Mouse (Mus musculus) midbrain, embryonic 16.5 days (tissue): ENCODE measurements around the gene Efna3. TPM values are rescaled to one million over a fixed set of nuclear protein-coding genes. Genes with fewer than 3 reads are reported as not detected.

Source experiments
- ATAC-seq: fragments of 200-750 bp; cut with Nextera tagmentation; 2 replicates; pipeline ENCODE4 v1.8.0; 2017; ENCODE audit warnings: moderate TSS enrichment
- H3K27ac ChIP-seq: fragments of 300-500 bp; sonication (generic); 2 replicates; pipeline ENCODE4 v1.5.1; 2014; ENCODE audit warnings: mild to moderate bottlenecking, low read length, mixed read lengths
- H3K27me3 ChIP-seq: fragments of 300-500 bp; sonication (generic); 2 replicates; pipeline ENCODE4 v1.6.1; 2014; ENCODE audit warnings: low read depth, low read length, mixed read lengths; ENCODE audit not compliant: control insufficient read depth, insufficient read depth
- H3K36me3 ChIP-seq: fragments of 300-500 bp; sonication (generic); 2 replicates; pipeline ENCODE4 v1.6.1; 2014; ENCODE audit warnings: mild to moderate bottlenecking, low read length, moderate library complexity, mixed read lengths; ENCODE audit not compliant: control insufficient read depth, insufficient read depth
- H3K4me1 ChIP-seq: fragments of 300-500 bp; sonication (generic); 2 replicates; pipeline ENCODE4 v1.6.1; 2014; ENCODE audit warnings: mild to moderate bottlenecking, low read length, mixed read lengths; ENCODE audit not compliant: control insufficient read depth, insufficient read depth
- H3K4me2 ChIP-seq: fragments of 300-500 bp; sonication (generic); 2 replicates; pipeline ENCODE4 v1.6.1; 2014; ENCODE audit warnings: mild to moderate bottlenecking, low read length, mixed read lengths
- H3K4me3 ChIP-seq: fragments of 300-500 bp; sonication (generic); 2 replicates; pipeline ENCODE4 v1.5.1; 2014; ENCODE audit warnings: low read depth, mild to moderate bottlenecking, low read length, moderate library complexity, mixed read lengths
- H3K9ac ChIP-seq: fragments of 300-500 bp; sonication (generic); 2 replicates; pipeline ENCODE4 v1.6.1; 2014; ENCODE audit warnings: low read depth, low read length, mixed read lengths
- H3K9me3 ChIP-seq: fragments of 300-500 bp; sonication (generic); replicated peaks from 2 replicates; pipeline ENCODE4 v1.6.1; 2014; ENCODE audit warnings: mild to moderate bottlenecking, low read length, mixed read lengths; ENCODE audit not compliant: control insufficient read depth, poor library complexity, severe bottlenecking
- WGBS: fragments of 180-500 bp; shearing (Covaris S2); extraction: QIAGEN DNeasy Blood & Tissue Kit; methylation state at CpG from one replicate; pipeline ENCODE4 v1.1.7; 2014; 5-methylcytosine and 5-hydroxymethylcytosine counted together
- polyA plus RNA-seq: library from polyadenylated mRNA; unstranded; fragments of >200 nt; fragmentation: Nextera tagmentation; extraction: Ambion mirVana; gene quantifications from 2 replicates; pipeline ENCODE4 v1.2.1, GENCODE M21; 2015

Gene Efna3
- polyA plus RNA-seq, 1 experiment from 2014 or later: 59.0 TPM

DNA sequence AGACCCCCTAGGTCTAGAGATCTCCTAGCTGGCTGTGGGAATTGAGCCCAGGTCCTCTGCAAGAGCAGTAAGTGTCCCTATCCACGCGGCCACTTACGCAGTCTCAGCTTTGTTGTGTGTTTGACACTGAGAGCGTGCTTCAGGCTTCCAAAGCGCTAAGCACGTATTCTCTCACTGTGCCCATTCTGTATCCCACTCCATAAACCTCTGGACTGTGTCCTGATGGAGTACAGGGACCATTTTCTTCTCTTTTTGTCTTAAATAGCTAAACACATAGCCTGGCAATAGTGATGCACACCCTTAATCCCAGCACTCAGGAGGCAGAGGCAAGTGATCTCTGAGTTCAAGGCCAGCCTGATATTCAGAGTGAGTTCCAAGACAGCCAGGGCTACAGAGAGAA lies 23.9 kb downstream of the Efna3 start:
- no peaks in the 10 kb centered on the region for H3K9me3 ChIP-seq
- no peak overlapping the region for H3K4me3 ChIP-seq
- no peaks in the 10 kb centered on the region for H3K36me3 ChIP-seq
- H3K4me2 ChIP-seq: no peak overlapping the region
- 80% methylated on average over 6 of the region's 6 CpGs for WGBS
- no peak overlapping the region for H3K9ac ChIP-seq
- no peak overlapping the region for H3K27ac ChIP-seq
- peaks cover 8% of the 10 kb centered on the region; the same call in 1 of the 2 replicates for H3K4me1 ChIP-seq
- no peak for ATAC-seq
- H3K27me3 ChIP-seq: peaks cover 3% of the 10 kb centered on the region; the same call in 1 of the 2 replicates

DNA sequence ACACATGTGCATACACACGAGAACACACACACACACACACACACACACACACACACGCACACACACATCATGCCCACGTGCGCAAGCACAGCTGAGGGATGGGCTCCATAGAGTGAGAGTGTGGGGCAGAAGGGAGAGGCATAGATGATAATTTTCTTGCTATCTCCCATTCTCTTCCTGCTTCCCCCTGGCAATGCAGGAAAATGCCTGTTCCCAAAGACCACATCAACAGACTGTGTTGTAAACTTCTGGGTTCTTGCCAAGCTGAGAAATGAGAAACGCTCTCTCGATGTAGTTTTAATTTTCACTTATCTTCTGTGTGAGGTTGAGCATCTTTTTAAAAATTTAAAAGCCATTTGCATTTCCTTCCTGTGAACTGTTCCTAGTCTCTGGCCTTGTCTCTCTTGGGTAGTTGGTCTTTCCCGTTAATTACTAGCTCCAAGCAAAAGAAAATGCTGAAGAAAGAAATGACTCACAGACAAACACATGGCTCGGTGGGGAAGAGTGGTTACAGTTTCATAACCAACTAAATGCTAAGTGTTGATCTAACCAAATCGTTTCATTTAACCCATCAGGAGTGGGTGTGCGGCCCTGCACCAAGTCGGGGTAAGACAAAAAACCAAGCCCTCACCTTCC lies 25.9 kb downstream of the Efna3 start:
- no peaks in the 10 kb centered on the region for H3K9me3 ChIP-seq
- H3K4me3 ChIP-seq: no peak overlapping the region
- WGBS: 78% methylated on average over 11 of the region's 11 CpGs
- no peaks in the 10 kb centered on the region for H3K36me3 ChIP-seq
- ATAC-seq: no peak
- H3K4me2 ChIP-seq: no peak overlapping the region
- peaks cover 3% of the 10 kb centered on the region; the same call in 1 of the 2 replicates for H3K27me3 ChIP-seq
- H3K4me1 ChIP-seq: peaks cover 8% of the 10 kb centered on the region; the same call in 1 of the 2 replicates
- H3K9ac ChIP-seq: no peak overlapping the region
- H3K27ac ChIP-seq: no peak overlapping the region

DNA sequence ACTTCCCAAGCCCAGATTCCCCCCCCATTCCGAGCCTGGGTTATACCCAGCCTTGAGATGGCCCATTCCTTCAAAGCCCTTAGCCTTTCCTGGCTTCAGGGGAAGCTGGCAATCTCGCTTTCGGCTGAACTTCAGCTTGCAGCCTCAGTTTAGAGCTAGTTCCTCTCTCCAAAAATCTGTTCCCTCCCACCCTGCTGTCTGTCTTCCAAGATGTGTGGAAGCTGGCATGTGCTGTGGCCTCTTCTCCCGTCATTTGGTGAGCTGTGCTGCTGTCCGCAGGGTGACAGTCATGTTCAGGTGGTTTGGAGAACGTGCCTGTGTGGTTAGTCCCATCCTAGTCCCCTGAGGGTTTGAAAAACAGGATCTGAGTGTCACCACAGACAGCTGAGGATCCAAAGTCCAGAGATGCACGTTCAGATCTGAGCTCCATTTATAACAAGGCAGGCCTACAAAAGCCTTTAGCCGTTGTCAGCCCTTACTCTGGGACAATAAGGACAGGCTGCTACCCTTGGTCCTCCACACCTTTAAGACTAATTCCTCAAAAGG lies 27.0 kb downstream of the Efna3 start:
- Histone ChIP-seq H3K27me3 (peaks cover 3% of the 10 kb centered on the region; the same call in 1 of the 2 replicates), H3K4me2 (no peak overlapping the region), H3K9me3 (no peaks in the 10 kb centered on the region), H3K4me1 (peaks cover 8% of the 10 kb centered on the region; the same call in 1 of the 2 replicates), H3K36me3 (no peaks in the 10 kb centered on the region), H3K27ac (no peak overlapping the region), H3K4me3 (no peak overlapping the region), H3K9ac (no peak overlapping the region)
- ATAC-seq: no peak
- 77% methylated on average over 8 of the region's 8 CpGs for WGBS

DNA sequence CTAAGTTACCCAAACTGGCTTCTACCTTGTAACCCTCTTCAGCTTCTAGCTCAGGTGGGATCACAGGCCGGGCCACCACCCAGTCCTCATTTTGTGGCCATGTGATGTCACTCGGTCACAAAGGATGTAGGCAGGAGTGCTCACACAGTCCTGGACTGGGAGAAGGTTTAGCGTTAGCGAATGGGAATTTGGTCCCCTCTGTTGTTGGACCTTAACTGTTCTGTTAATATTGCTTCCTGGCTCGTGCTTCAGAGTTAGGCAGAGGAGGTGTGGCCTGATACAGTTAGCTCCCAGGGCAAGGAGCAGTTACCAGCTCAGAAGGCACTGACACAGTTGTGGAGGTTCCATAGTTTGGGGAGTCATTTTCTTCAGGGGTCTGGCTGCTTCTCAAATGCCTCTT lies 28.6 kb downstream of the Efna3 start:
- Histone ChIP-seq H3K36me3 (no peaks in the 10 kb centered on the region), H3K27ac (no peak overlapping the region), H3K9me3 (no peaks in the 10 kb centered on the region), H3K4me1 (no peaks in the 10 kb centered on the region), H3K4me3 (no peak overlapping the region), H3K27me3 (no peaks in the 10 kb centered on the region), H3K4me2 (no peak overlapping the region), H3K9ac (no peak overlapping the region)
- 76% methylated on average over 5 of the region's 5 CpGs for WGBS
- no peak for ATAC-seq

DNA sequence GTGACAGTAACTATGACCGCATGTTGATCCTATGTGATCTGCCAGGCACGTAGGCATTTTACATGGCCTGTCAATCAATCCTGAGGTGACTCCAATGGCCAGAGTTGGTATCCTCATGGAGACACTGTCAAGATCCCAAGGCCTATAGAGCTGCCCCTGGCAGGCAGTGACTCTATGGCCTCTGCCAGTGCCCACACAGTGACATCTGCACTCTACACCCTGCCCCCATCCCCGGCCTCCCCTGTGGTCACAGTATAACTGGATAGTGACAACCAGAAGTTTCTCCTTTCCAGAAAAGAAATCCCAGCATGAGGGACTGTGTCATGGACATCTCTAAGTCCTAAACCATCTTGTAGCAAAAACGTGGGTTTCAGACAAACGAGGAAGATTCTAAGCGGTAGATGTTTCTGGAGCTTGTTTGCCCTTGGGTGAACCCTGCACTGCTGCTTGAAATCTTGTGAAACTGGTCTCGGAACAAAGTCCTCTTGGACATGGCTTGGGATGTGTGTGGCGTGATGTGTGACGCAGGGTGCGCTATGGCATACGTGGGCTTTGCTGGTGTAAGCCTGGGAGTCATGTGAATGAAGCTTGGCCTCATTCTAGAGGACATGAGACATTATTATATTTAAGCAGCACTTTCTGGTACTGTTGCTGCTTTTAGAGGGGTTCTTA lies 29.4 kb downstream of the Efna3 start:
- 93% methylated on average over 11 of the region's 11 CpGs for WGBS
- H3K4me3 ChIP-seq: no peak overlapping the region
- H3K4me2 ChIP-seq: no peak overlapping the region
- no peak overlapping the region for H3K27ac ChIP-seq
- no peaks in the 10 kb centered on the region for H3K9me3 ChIP-seq
- ATAC-seq: no peak
- H3K9ac ChIP-seq: no peak overlapping the region
- H3K27me3 ChIP-seq: no peaks in the 10 kb centered on the region
- H3K4me1 ChIP-seq: no peaks in the 10 kb centered on the region
- no peaks in the 10 kb centered on the region for H3K36me3 ChIP-seq

DNA sequence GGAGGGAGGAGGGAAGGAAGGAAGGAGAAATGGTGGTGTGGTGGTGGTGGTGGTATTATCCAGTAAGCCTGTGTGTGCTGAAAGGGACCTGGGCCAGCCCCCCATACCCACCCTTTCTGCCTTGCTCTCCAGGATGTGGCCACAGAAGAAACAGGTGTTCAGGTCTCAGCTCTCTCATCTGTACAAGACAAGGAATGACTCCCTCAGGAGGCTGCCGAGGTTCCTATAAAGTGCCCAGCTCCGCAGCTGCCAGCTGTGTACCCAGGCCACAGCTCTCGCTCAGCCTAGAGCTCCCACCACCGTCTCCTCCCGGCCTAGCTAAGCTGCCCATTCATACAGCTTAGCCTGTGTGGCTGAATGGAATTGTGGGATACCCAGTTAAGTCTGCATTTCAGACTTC lies 30.5 kb downstream of the Efna3 start:
- Histone ChIP-seq H3K4me2 (no peak overlapping the region), H3K4me3 (no peak overlapping the region), H3K9ac (no peak overlapping the region), H3K27me3 (no peaks in the 10 kb centered on the region), H3K27ac (no peak overlapping the region), H3K4me1 (no peaks in the 10 kb centered on the region), H3K9me3 (no peaks in the 10 kb centered on the region), H3K36me3 (no peaks in the 10 kb centered on the region)
- WGBS: 64% methylated on average over 5 of the region's 5 CpGs
- ATAC-seq: no peak

DNA sequence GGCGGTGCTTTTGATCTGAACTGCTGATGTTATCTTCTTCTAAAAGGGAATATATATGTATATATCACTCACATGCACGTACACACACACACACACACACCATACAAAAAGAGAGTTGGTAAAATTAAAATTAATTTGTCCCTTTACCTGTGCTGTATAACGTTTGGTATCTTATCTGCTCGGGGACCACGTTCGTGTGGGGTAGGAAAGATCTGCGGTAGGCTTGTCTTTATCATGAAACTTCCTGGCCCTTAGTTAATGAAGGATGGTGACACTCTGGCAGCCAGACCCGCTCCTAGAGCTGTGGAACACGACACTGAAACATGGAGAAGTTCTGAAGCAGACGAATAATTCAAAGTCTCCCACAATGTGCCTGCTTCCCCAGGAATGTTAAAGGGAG lies 30.9 kb downstream of the Efna3 start:
- no peak overlapping the region for H3K27ac ChIP-seq
- no peaks in the 10 kb centered on the region for H3K27me3 ChIP-seq
- ATAC-seq: no peak
- no peaks in the 10 kb centered on the region for H3K4me1 ChIP-seq
- H3K9me3 ChIP-seq: no peaks in the 10 kb centered on the region
- no peak overlapping the region for H3K4me3 ChIP-seq
- WGBS: 80% methylated on average over 10 of the region's 10 CpGs
- no peak overlapping the region for H3K9ac ChIP-seq
- H3K36me3 ChIP-seq: no peaks in the 10 kb centered on the region
- no peak overlapping the region for H3K4me2 ChIP-seq

DNA sequence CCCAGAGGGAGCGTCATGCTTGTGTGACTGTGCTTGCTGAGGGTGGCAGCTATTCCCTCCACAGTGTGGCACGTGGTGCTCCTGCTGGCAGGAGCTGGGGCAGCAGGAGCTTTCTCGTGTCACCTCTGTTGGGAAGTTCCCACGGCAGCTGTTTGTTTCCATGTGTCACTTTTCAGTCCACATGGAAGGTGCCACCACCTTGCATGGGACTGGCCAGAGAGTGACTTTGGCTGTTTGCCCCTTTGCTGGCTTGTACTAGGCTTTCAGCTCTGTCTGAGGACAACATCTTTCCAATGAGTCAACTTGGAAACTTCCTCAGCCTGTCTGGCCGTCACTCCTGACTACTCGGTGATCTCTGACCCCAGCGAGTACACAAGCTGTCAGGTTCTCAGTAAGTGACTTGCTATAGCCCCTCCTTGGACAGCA lies 34.2 kb downstream of the Efna3 start:
- Histone ChIP-seq H3K4me1 (no peaks in the 10 kb centered on the region), H3K9ac (no peak overlapping the region), H3K27ac (no peak overlapping the region), H3K4me3 (no peak overlapping the region), H3K4me2 (no peak overlapping the region), H3K9me3 (no peaks in the 10 kb centered on the region), H3K27me3 (no peaks in the 10 kb centered on the region), H3K36me3 (no peaks in the 10 kb centered on the region)
- 62% methylated on average over 7 of the region's 7 CpGs for WGBS
- no peak for ATAC-seq

DNA sequence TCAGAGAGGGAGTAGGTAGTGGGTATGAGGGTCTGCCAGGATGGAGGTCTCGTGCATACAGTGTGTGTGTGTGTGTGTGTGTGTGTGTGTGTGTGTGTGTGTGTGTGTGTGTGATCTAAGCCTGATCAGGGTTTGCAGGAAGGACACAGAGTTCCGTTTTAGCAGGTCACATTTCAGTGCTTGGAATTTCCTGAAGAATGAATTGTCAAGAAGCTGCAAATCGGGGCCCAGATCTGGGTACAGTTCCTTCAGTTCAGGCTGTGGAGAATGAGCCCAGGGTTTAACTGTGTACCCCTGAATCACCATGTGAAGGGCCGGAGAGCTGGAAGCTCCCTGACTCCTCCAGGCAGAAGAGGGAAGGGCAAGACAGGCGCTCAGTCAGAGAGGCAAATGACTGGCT lies 35.5 kb downstream of the Efna3 start:
- WGBS: 55% methylated on average over 5 of the region's 5 CpGs
- H3K27me3 ChIP-seq: no peaks in the 10 kb centered on the region
- H3K36me3 ChIP-seq: no peaks in the 10 kb centered on the region
- no peak overlapping the region for H3K27ac ChIP-seq
- H3K9ac ChIP-seq: no peak overlapping the region
- H3K4me1 ChIP-seq: no peaks in the 10 kb centered on the region
- H3K4me3 ChIP-seq: no peak overlapping the region
- H3K9me3 ChIP-seq: no peaks in the 10 kb centered on the region
- ATAC-seq: no peak
- no peak overlapping the region for H3K4me2 ChIP-seq
